Mouse (Mus musculus) heart, embryonic 11.5 days (tissue): ENCODE data around the gene Npm3. TPM values are rescaled to one million over a fixed set of nuclear protein-coding genes. Genes with fewer than 3 reads are reported as not detected.

ENCODE experiments used
- ATAC-seq: fragments of 200-750 bp; cut with Nextera tagmentation; replicated peaks from 2 replicates; pipeline ENCODE4 v1.8.0; 2017; ENCODE audit warnings: moderate library complexity; ENCODE audit not compliant: insufficient number of reproducible peaks, low FRiP score, low TSS enrichment
- H3K27ac ChIP-seq: fragments of 300-500 bp; sonication (generic); 2 replicates; pipeline ENCODE4 v1.5.1; 2014; ENCODE audit warnings: mild to moderate bottlenecking, low read depth, low read length
- H3K27me3 ChIP-seq: fragments of 300-500 bp; sonication (generic); 2 replicates; pipeline ENCODE4 v1.6.1; 2014; ENCODE audit warnings: mild to moderate bottlenecking, low read length, mixed read lengths; ENCODE audit not compliant: control insufficient read depth, insufficient read depth
- H3K36me3 ChIP-seq: fragments of 300-500 bp; sonication (generic); 2 replicates; pipeline ENCODE4 v1.6.1; 2014; ENCODE audit warnings: mild to moderate bottlenecking, low read length, moderate library complexity, mixed read lengths; ENCODE audit not compliant: control insufficient read depth, insufficient read depth
- H3K4me1 ChIP-seq: fragments of 300-500 bp; sonication (generic); 2 replicates; pipeline ENCODE4 v1.6.1; 2014; ENCODE audit warnings: low read length; ENCODE audit not compliant: control insufficient read depth, insufficient read depth
- H3K4me2 ChIP-seq: fragments of 300-500 bp; sonication (generic); 2 replicates; pipeline ENCODE4 v1.6.1; 2014; ENCODE audit warnings: mild to moderate bottlenecking, moderate library complexity
- H3K4me3 ChIP-seq: fragments of 300-500 bp; sonication (generic); 2 replicates; pipeline ENCODE4 v1.5.1; 2014; ENCODE audit warnings: low read depth, low read length
- H3K9ac ChIP-seq: fragments of 300-500 bp; sonication (generic); 2 replicates; pipeline ENCODE4 v1.6.1; 2014; ENCODE audit warnings: mild to moderate bottlenecking, low read depth, low read length, moderate library complexity
- H3K9me3 ChIP-seq: fragments of 300-500 bp; sonication (generic); replicated peaks from 2 replicates; pipeline ENCODE4 v1.6.1; 2016; ENCODE audit warnings: low read length; ENCODE audit not compliant: control insufficient read depth
- WGBS: fragments of 180-500 bp; shearing (Covaris S2); extraction: QIAGEN DNeasy Blood & Tissue Kit; methylation state at CpG from one replicate; pipeline ENCODE4 v1.1.7; 2014; ENCODE audit not compliant: insufficient replicate concordance; 5-methylcytosine and 5-hydroxymethylcytosine counted together
- polyA plus RNA-seq: library from polyadenylated mRNA; unstranded; fragments of >200 nt; fragmentation: Nextera tagmentation; extraction: Ambion mirVana; gene quantifications from 2 replicates; pipeline ENCODE4 v1.2.1, GENCODE M21; 2014

The Npm3 gene
- polyA plus RNA-seq, 1 experiment from 2014 or later, result 11.4 TPM

DNA sequence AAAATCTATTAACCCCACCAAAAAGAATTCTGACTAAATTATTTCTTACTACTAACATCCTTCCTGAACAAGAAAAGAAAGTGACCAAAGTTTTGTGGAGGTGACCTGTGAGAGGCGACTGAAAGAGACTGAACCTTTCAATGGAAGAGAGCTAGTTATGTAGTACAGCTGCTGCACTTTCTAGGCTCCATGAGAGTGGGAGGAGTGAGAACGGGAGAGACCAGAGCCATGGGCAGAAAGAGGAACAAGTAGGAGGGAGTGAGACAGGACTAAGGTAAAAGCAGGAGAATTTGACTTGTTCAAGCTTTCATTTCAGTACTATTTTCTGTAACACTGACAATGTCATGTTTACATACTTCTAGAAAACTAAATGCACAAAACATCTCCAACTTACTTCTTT, 26.1 kb upstream of the Npm3 start:
- 82% methylated on average over 2 of the region's 2 CpGs for WGBS

GRCm38 (mm10) chr19:45771501-45771900, 22.1 kb upstream of the Npm3 start:
- Histone ChIP-seq H3K27me3 (no peaks in the 10 kb centered on the region), H3K9ac (no peak overlapping the region), H3K4me2 (no peak overlapping the region), H3K36me3 (peaks cover 59% of the 10 kb centered on the region), H3K27ac (no peak overlapping the region), H3K4me1 (no peaks in the 10 kb centered on the region), H3K9me3 (no peaks in the 10 kb centered on the region), H3K4me3 (no peak overlapping the region)
- 90% methylated on average over 5 of the region's 5 CpGs for WGBS
- no peak for ATAC-seq

More for the DNA sequence above, 26.1 kb upstream of the Npm3 start:
- Histone ChIP-seq H3K27ac (no peak overlapping the region), H3K4me1 (peaks cover 1% of the 10 kb centered on the region; the same call in 1 of the 2 replicates), H3K4me3 (no peak overlapping the region), H3K36me3 (peaks cover 51% of the 10 kb centered on the region), H3K9ac (no peak overlapping the region), H3K9me3 (no peaks in the 10 kb centered on the region), H3K4me2 (no peak overlapping the region), H3K27me3 (no peaks in the 10 kb centered on the region)
- ATAC-seq, result no peak

- Histone ChIP-seq H3K36me3 (peaks cover 61% of the 10 kb centered on the region), H3K27me3 (no peaks in the 10 kb centered on the region), H3K9me3 (no peaks in the 10 kb centered on the region), H3K9ac (no peak overlapping the region), H3K4me2 (no peak overlapping the region), H3K27ac (no peak overlapping the region), H3K4me1 (no peaks in the 10 kb centered on the region), H3K4me3 (no peak overlapping the region)
- WGBS, result 72% methylated on average over 3 of the region's 3 CpGs
- no peak for ATAC-seq
These were observed 11.4 kb upstream of the Npm3 start for GRCm38 (mm10) chr19:45760810-45761209.

- Histone ChIP-seq H3K4me3 (no peak overlapping the region), H3K4me2 (no peak overlapping the region), H3K27ac (no peak overlapping the region), H3K9ac (no peak overlapping the region), H3K27me3 (no peaks in the 10 kb centered on the region), H3K36me3 (peaks cover 63% of the 10 kb centered on the region), H3K9me3 (no peaks in the 10 kb centered on the region), H3K4me1 (no peaks in the 10 kb centered on the region)
- WGBS, result 92% methylated on average over 5 of the region's 5 CpGs
- ATAC-seq, result no peak
These were observed 9.3 kb upstream of the Npm3 start for GRCm38 (mm10) chr19:45758671-45759070.

DNA sequence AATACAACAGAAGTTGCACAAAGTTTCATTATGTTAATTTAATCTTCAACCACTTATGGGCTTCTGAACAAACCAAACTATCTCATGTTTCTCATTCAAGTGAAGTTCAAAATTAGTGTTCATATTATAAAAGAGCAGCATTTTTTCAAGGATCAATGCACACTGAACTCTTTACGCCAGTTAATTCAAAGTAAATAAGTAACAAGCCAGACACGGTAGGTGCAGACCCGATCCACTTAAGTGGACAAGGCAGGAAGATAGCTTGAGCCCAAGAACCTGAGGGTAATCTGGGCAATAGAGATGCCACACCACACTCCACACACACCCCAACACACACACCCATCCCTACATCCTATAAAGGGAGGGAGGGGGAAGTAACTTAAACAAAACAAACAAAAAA, 4.2 kb upstream of the Npm3 start:
- no peak for ATAC-seq
- 93% methylated on average over 3 of the region's 3 CpGs for WGBS
- peaks cover 2% of the 10 kb centered on the region; the same call in 1 of the 2 replicates for H3K4me1 ChIP-seq
- H3K9me3 ChIP-seq, result no peaks in the 10 kb centered on the region
- peaks cover 41% of the 10 kb centered on the region for H3K36me3 ChIP-seq
- H3K27me3 ChIP-seq, result no peaks in the 10 kb centered on the region
- H3K9ac ChIP-seq, result no peak overlapping the region
- no peak overlapping the region for H3K4me3 ChIP-seq
- H3K27ac ChIP-seq, result no peak overlapping the region
- no peak overlapping the region for H3K4me2 ChIP-seq

GRCm38 (mm10) chr19:45751881-45752280, 2.5 kb upstream of the Npm3 start:
- WGBS, result 88% methylated on average over 7 of the region's 7 CpGs

DNA sequence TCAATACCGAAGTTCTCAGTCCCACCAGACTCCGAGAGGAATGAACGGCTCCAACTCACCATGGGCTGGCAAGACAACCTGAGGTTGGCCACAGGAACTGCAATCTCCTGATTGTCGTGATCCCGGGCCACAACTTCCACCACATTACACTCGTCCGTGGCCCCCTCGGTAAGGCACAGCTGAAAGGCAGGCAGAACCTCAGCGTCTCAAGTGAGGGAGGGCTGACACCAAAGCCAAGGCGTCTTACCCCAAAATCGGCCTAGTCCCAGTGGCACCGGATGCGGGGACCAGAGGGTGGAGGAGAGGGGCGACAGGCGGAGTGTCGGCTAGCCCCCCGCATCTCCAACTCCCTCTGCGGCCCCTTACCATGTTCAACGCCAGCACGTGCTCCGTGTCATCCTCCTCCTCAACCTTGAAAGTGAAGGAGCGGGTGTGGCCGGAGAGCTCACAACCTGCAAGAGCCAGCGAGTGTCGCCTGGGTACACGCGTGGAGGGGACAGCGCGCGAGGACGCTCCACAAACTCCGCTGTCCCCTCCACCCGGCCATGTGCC, 624 bp downstream of the Npm3 start:
- Histone ChIP-seq H3K4me1 (peaks cover 24% of the 10 kb centered on the region), H3K4me2 (peak overlapping the region; percentile 95), H3K36me3 (peaks cover 11% of the 10 kb centered on the region), H3K4me3 (peak overlapping the region; percentile 84), H3K27ac (0 out of 2 replicates have a peak overlapping the region, but pooled peaks have one; percentile 54), H3K27me3 (peaks cover 23% of the 10 kb centered on the region), H3K9ac (peak overlapping the region; percentile 84), H3K9me3 (no peaks in the 10 kb centered on the region)
- under 1% methylated on average over 32 of the region's 33 CpGs for WGBS
- peak; percentile 46; the same call in 1 of the 2 replicates for ATAC-seq

More at GRCm38 (mm10) chr19:45751881-45752280, 2.5 kb upstream of the Npm3 start:
- no peak overlapping the region for H3K27ac ChIP-seq
- no peaks in the 10 kb centered on the region; the same call in 1 of the 2 replicates for H3K27me3 ChIP-seq
- ATAC-seq, result no peak
- no peak overlapping the region for H3K4me2 ChIP-seq
- no peak overlapping the region for H3K9ac ChIP-seq
- no peak overlapping the region for H3K4me3 ChIP-seq
- no peaks in the 10 kb centered on the region for H3K9me3 ChIP-seq
- peaks cover 31% of the 10 kb centered on the region for H3K36me3 ChIP-seq
- H3K4me1 ChIP-seq, result peaks cover 12% of the 10 kb centered on the region

DNA sequence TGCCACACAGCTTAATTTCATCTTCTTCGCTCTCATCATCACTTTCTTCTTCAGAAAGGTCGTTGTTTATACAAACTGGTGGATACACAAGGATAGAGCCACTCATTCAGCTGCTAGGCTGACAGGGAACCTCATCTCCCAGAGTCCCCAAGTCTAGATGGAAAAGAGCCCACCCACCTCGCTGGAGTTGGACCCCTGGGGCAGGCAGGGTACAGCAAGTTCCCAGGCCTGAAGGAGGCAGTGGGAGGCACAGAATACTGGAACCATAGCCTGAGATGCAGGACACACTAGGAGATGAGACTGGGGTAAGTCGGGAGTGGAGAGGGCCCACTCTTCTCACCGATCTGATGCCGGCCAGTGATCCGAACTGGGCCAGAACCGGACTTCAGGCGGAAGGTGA, 1.2 kb downstream of the Npm3 start:
- H3K9ac ChIP-seq, result peak overlapping the region; percentile 84; the same call in 1 of the 2 replicates
- ATAC-seq, result no peak

More for the DNA sequence above, 1.2 kb downstream of the Npm3 start:
- Histone ChIP-seq H3K36me3 (peaks cover 8% of the 10 kb centered on the region), H3K4me3 (peak overlapping the region; percentile 84), H3K27me3 (peaks cover 29% of the 10 kb centered on the region), H3K27ac (no peak overlapping the region), H3K4me1 (peaks cover 24% of the 10 kb centered on the region), H3K9me3 (no peaks in the 10 kb centered on the region), H3K4me2 (peak overlapping the region; percentile 95)
- WGBS, result 36% methylated on average over 9 of the region's 9 CpGs
